Mouse (Mus musculus) liver, embryonic 11.5 days (tissue): ENCODE results near the gene Cbarp. TPM values are rescaled to one million over a fixed set of nuclear protein-coding genes. Genes with fewer than 3 reads are reported as not detected.

Source experiments
- ATAC-seq: fragments of 200-750 bp; cut with Nextera tagmentation; replicated peaks from 2 replicates; pipeline ENCODE4 v1.8.0; 2017; ENCODE audit warnings: moderate number of reproducible peaks, mild to moderate bottlenecking, moderate TSS enrichment, moderate library complexity; ENCODE audit not compliant: low FRiP score
- DNase-seq: peaks from one replicate; pipeline ENCODE4 v3.0.0-alpha.2; 2017; ENCODE audit warnings: low spot score
- H3K27ac ChIP-seq: fragments of 300-500 bp; sonication (generic); 2 replicates; pipeline ENCODE4 v1.5.1; 2014; ENCODE audit warnings: mild to moderate bottlenecking, low read depth, low read length, control low read depth
- H3K27me3 ChIP-seq: fragments of 300-500 bp; sonication (generic); replicated peaks from 2 replicates; pipeline ENCODE4 v1.6.1; 2014; ENCODE audit warnings: low read length, mixed read lengths; ENCODE audit not compliant: control insufficient read depth, insufficient read depth
- H3K36me3 ChIP-seq: fragments of 300-500 bp; sonication (generic); 2 replicates; pipeline ENCODE4 v1.6.1; 2014; ENCODE audit warnings: mild to moderate bottlenecking, low read length, moderate library complexity, mixed read lengths; ENCODE audit not compliant: control insufficient read depth, insufficient read depth
- H3K4me1 ChIP-seq: fragments of 300-500 bp; sonication (generic); replicated peaks from 2 replicates; pipeline ENCODE4 v1.6.1; 2014; ENCODE audit warnings: low read length, mixed read lengths; ENCODE audit not compliant: control insufficient read depth, insufficient read depth
- H3K4me2 ChIP-seq: fragments of 300-500 bp; sonication (generic); 2 replicates; pipeline ENCODE4 v1.6.1; 2014; ENCODE audit warnings: mild to moderate bottlenecking, control low read depth, moderate library complexity
- H3K4me3 ChIP-seq: fragments of 300-500 bp; sonication (generic); 2 replicates; pipeline ENCODE4 v1.5.1; 2014; ENCODE audit warnings: low read depth, low read length, control low read depth
- H3K9ac ChIP-seq: fragments of 300-500 bp; sonication (generic); 2 replicates; pipeline ENCODE4 v1.6.1; 2014; ENCODE audit warnings: low read depth, low read length, control low read depth
- H3K9me3 ChIP-seq: fragments of 300-500 bp; sonication (generic); 2 replicates; pipeline ENCODE4 v1.6.1; 2016; ENCODE audit warnings: low read length, inconsistent platforms, mixed read lengths; ENCODE audit not compliant: control insufficient read depth
- WGBS: fragments of 180-500 bp; shearing (Covaris S2); extraction: QIAGEN DNeasy Blood & Tissue Kit; methylation state at CpG from one replicate; pipeline ENCODE4 v1.1.7; 2014; 5-methylcytosine and 5-hydroxymethylcytosine counted together
- polyA plus RNA-seq: library from polyadenylated mRNA; unstranded; fragments of >200 nt; fragmentation: Nextera tagmentation; extraction: Ambion mirVana; gene quantifications from 2 replicates; pipeline ENCODE4 v1.2.1, GENCODE M21; 2014

Gene Cbarp
- polyA plus RNA-seq, 1 experiment from 2014 or later, result 2.8 TPM

GRCm38 (mm10) chr10:80156002-80156751 is 15.5 kb upstream of the Cbarp start:
- H3K36me3 ChIP-seq, result peaks cover 54% of the 10 kb centered on the region
- no peak overlapping the region for H3K4me2 ChIP-seq
- H3K9me3 ChIP-seq, result no peaks in the 10 kb centered on the region
- H3K4me1 ChIP-seq, result peaks cover 79% of the 10 kb centered on the region
- no peak overlapping the region for H3K27ac ChIP-seq
- no peaks in the 10 kb centered on the region for H3K27me3 ChIP-seq
- ATAC-seq, result no peak
- 84% methylated on average over 29 of the region's 29 CpGs for WGBS
- no peak overlapping the region for H3K4me3 ChIP-seq
- no peak overlapping the region for H3K9ac ChIP-seq
- no peak for DNase-seq

DNA sequence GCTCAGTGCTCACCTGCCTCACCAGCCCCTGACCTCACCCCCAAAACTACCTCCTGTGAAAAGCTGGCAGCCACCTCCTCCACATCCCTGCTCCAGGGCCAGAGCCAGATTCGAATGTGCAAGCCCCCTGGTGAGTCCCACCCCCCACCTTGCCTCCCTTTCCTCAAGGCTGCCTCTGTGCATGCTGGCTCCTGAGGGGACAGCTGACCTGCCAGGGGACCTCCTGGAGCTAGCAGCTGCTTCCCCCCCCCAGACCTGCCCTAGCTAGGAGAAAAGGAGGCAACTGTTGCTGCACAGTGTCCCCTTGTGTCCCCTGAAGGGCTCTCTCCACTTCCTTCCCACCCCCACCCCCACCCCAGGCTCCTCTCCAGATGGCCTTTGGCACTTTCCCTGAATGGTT is 14.6 kb upstream of the Cbarp start:
- H3K9ac ChIP-seq, result no peak overlapping the region
- no peaks in the 10 kb centered on the region for H3K9me3 ChIP-seq
- H3K4me1 ChIP-seq, result peaks cover 74% of the 10 kb centered on the region
- WGBS, result 75% methylated on average over 1 of the region's 1 CpGs
- ATAC-seq (no peak), DNase-seq (no peak)
- no peak overlapping the region for H3K4me3 ChIP-seq
- peaks cover 55% of the 10 kb centered on the region for H3K36me3 ChIP-seq
- H3K27me3 ChIP-seq, result no peaks in the 10 kb centered on the region
- H3K4me2 ChIP-seq, result no peak overlapping the region
- no peak overlapping the region for H3K27ac ChIP-seq

- DNase-seq (no peak), ATAC-seq (no peak)
- Histone ChIP-seq H3K4me2 (no peak overlapping the region), H3K36me3 (peaks cover 59% of the 10 kb centered on the region), H3K27ac (no peak overlapping the region), H3K27me3 (no peaks in the 10 kb centered on the region), H3K9ac (no peak overlapping the region), H3K4me3 (no peak overlapping the region), H3K9me3 (no peaks in the 10 kb centered on the region), H3K4me1 (peaks cover 70% of the 10 kb centered on the region)
- 87% methylated on average over 7 of the region's 7 CpGs for WGBS
Observed at GRCm38 (mm10) chr10:80154384-80154783, 13.7 kb upstream of the Cbarp start.

DNA sequence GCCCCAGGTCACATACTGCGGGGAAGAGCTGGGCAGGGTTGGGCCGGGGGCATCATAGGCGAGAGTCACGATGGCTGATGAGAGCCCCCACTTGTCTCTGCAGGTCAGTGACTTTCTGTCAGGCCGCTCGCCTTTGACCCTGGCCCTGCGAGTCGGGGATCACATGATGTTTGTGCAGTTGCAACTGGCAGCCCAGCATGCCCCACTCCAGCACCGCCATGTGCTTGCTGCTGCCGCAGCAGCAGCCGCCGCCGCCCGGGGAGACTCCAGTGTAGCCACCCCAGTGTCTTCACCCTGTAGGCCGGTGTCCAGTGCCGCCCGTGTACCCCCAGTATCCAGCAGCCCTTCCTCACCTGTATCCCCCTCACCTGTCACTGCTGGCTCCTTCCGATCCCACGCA is 13.1 kb upstream of the Cbarp start:
- H3K4me1 ChIP-seq, result peaks cover 63% of the 10 kb centered on the region
- H3K4me2 ChIP-seq, result peak overlapping the region; percentile 79
- ATAC-seq (no peak), DNase-seq (no peak)
- H3K27ac ChIP-seq, result peak overlapping the region; percentile 2; the same call in 1 of the 2 replicates
- no peaks in the 10 kb centered on the region for H3K9me3 ChIP-seq
- H3K4me3 ChIP-seq, result 0 out of 2 replicates have a peak overlapping the region, but pooled peaks have one; percentile 0
- H3K36me3 ChIP-seq, result peaks cover 59% of the 10 kb centered on the region
- 83% methylated on average over 19 of the region's 19 CpGs for WGBS
- H3K27me3 ChIP-seq, result no peaks in the 10 kb centered on the region
- no peak overlapping the region for H3K9ac ChIP-seq

GRCm38 (mm10) chr10:80152873-80153260 is 12.2 kb upstream of the Cbarp start:
- peak overlapping the region; percentile 91 for H3K4me3 ChIP-seq
- peak overlapping the region; percentile 97 for H3K27ac ChIP-seq
- WGBS, result 53% methylated on average over 3 of the region's 3 CpGs
- peak overlapping the region; percentile 97; the same call in 1 of the 2 replicates for H3K9ac ChIP-seq
- H3K36me3 ChIP-seq, result peaks cover 59% of the 10 kb centered on the region
- peaks cover 57% of the 10 kb centered on the region for H3K4me1 ChIP-seq
- H3K4me2 ChIP-seq, result peak overlapping the region; percentile 79
- H3K27me3 ChIP-seq, result no peaks in the 10 kb centered on the region
- no peaks in the 10 kb centered on the region for H3K9me3 ChIP-seq
- no peak for ATAC-seq
- DNase-seq, result no peak

DNA sequence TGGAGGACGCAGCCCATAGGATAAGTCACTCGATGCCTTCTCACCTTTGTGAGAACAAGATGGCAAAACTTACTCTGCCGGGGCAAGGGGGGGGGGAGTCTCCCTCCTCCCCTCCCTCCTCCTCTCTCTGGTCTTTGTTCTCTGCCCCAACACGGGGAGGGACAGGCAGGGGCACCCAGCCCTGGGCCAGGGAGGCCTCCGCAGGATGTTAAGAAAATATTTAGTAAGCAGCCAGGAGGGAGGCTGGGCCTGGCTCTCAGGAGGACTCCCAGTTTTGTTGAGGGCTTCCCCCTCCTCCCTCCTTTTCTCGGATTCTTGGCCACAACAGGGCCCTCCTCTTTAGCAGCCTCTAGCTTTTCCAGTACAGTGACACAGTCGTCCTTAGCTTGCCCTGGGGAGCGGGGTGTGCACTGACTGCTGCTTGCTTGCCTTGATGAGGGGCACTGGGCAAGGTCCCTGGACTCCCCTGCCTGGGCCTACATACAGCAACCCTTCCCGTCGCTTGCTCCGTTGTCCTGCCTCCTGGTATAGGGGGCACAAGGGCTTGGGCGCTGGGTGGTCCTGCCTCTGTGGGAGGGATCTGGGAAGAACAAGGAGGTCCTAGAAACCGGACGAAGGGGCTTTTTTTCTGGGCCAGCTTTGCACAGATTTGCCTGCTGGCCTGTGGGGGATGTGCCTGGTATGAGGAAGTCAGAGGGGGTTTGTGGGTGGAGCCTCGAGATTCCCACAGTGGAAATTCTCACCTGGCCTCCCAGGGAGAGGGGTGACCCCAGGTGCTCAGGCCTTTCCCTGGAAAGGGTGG is 11.6 kb upstream of the Cbarp start:
- Histone ChIP-seq H3K9ac (peak overlapping the region; percentile 97), H3K9me3 (no peaks in the 10 kb centered on the region), H3K27me3 (no peaks in the 10 kb centered on the region), H3K4me3 (peak overlapping the region; percentile 91), H3K36me3 (peaks cover 56% of the 10 kb centered on the region), H3K27ac (peak overlapping the region; percentile 97), H3K4me1 (peaks cover 57% of the 10 kb centered on the region), H3K4me2 (peak overlapping the region; percentile 79)
- no peak for ATAC-seq
- WGBS, result 25% methylated on average over 15 of the region's 15 CpGs
- no peak for DNase-seq

DNA sequence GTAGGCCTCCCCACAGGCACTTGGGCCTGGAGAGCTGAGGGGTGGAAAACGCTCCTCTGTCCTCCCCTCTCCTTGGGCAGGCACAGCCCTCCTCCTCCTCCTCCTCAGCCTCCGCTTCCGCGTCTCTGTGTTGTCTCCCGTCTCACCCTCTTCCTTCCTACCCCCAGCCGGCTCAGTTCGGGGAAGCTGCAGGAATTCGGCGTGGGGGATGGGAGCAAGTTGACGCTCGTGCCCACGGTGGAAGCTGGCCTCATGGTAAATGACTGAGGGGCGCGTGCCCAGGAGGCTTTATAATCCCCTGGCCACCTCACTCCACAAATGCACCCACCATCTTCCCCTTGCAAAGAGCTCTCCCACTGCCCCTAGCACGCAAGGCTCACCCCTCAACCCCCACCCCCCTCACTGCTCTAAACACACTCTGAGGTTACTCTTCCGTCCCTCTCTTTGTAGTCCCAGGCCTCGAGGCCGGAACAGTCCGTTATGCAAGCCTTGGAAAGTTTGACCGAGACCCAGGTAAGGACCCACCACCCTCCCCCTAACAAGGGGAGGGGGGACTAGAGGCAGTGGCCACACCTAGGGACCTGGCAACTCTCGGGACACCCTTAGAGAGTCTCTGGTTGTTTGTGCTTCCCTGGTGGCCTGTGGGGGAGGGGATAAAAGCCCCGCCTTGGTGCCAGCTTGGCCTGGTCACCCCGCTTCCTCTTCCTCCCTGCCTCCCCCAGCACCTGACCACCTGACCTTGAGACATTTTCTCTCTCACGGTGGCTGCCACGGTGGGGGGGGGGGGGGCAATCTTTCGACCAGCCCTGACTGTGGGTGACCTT is 10.8 kb upstream of the Cbarp start:
- DNase-seq (no peak), ATAC-seq (no peak)
- Histone ChIP-seq H3K4me2 (peak overlapping the region; percentile 79), H3K4me3 (peak overlapping the region; percentile 91), H3K27me3 (no peaks in the 10 kb centered on the region), H3K36me3 (peaks cover 48% of the 10 kb centered on the region), H3K9me3 (no peaks in the 10 kb centered on the region), H3K27ac (peak overlapping the region; percentile 97), H3K4me1 (peaks cover 60% of the 10 kb centered on the region), H3K9ac (peak overlapping the region; percentile 97)
- 6% methylated on average over 26 of the region's 26 CpGs for WGBS
